Mouse (Mus musculus): Measurements from ENCODE around the gene Gramd2. TPM values are rescaled to one million over a fixed set of nuclear protein-coding genes. Genes with fewer than 3 reads are reported as not detected.
A peak's percentile ranks its signal among the peaks of the same experiment; 100 is the strongest.

The Gramd2 gene
- polyA plus RNA-seq, 1 experiment from 2014 or later, result 0.18 TPM

DNA sequence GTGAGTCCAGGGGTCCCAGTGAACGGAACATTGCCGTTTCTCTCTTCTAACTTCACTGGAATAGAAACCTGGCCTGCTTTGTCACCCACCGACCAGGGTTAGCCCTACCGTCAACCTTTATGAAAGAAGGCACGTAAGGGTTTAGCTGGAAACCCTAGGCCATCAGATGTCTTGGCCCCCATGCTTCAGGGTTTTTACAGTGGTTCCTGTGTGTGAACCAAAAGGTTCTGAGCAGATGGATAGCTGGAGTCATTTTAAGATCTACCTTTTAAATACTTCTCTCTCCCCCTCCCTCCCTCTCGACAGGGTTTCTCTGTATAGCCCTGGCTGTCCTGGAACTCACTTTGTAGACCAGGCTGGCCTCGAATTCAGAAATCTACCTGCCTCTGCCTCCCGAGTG lies 13.9 kb upstream of the Gramd2 start:
- H3K4me3 ChIP-seq (ENCODE audit: low read depth, low read length), result no peak overlapping the region
- H3K36me3 ChIP-seq (ENCODE audit: control insufficient read depth, insufficient read depth, low read length), result peaks cover 43% of the 10 kb centered on the region
- no peak overlapping the region for H3K27ac ChIP-seq (ENCODE audit: low read depth, low read length)
- H3K27me3 ChIP-seq (ENCODE audit: control insufficient read depth, insufficient read depth, low read length), result no peaks in the 10 kb centered on the region
- no peaks in the 10 kb centered on the region for H3K9me3 ChIP-seq (ENCODE audit: control insufficient read depth, low read length)
- ATAC-seq (ENCODE audit: low FRiP score) (no peak), DNase-seq (ENCODE audit: low spot score, missing footprints) (peak; percentile 54)
- 90% methylated on average over 8 of the region's 8 CpGs for WGBS
- no peak overlapping the region for H3K9ac ChIP-seq (ENCODE audit: low read length)
- H3K4me1 ChIP-seq (ENCODE audit: control insufficient read depth, insufficient read depth, low read length), result peaks cover 11% of the 10 kb centered on the region
- H3K4me2 ChIP-seq, result no peak overlapping the region

DNA sequence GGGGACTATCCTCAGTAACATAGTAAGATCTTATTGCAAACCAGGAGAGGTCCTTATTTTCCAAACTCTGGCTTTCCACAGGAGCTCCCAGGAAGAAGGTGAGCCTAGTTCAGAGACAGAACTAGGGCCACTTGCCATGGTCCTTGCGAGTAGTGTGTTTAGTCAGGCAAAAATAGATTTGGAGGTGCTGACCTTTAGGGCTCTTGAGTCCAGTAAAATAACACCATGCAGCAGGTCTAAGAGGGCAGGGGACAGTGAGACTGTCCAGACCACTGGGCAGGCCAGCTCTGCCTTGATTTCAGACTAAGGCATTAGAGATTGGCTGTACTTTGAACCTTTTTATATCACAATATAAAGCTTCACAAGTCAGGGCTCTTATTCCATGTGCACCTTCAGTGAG lies 13.1 kb upstream of the Gramd2 start:
- no peak overlapping the region for H3K4me3 ChIP-seq (ENCODE audit: low read depth, low read length)
- H3K4me2 ChIP-seq, result no peak overlapping the region
- DNase-seq (ENCODE audit: low spot score, missing footprints) (peak; percentile 76), ATAC-seq (ENCODE audit: low FRiP score) (no peak)
- no peak overlapping the region for H3K27ac ChIP-seq (ENCODE audit: low read depth, low read length)
- 80% methylated on average over 1 of the region's 1 CpGs for WGBS
- no peaks in the 10 kb centered on the region for H3K27me3 ChIP-seq (ENCODE audit: control insufficient read depth, insufficient read depth, low read length)
- peaks cover 41% of the 10 kb centered on the region for H3K36me3 ChIP-seq (ENCODE audit: control insufficient read depth, insufficient read depth, low read length)
- no peaks in the 10 kb centered on the region for H3K9me3 ChIP-seq (ENCODE audit: control insufficient read depth, low read length)
- H3K4me1 ChIP-seq (ENCODE audit: control insufficient read depth, insufficient read depth, low read length), result peaks cover 4% of the 10 kb centered on the region; the same call in 1 of the 2 replicates
- no peak overlapping the region for H3K9ac ChIP-seq (ENCODE audit: low read length)

DNA sequence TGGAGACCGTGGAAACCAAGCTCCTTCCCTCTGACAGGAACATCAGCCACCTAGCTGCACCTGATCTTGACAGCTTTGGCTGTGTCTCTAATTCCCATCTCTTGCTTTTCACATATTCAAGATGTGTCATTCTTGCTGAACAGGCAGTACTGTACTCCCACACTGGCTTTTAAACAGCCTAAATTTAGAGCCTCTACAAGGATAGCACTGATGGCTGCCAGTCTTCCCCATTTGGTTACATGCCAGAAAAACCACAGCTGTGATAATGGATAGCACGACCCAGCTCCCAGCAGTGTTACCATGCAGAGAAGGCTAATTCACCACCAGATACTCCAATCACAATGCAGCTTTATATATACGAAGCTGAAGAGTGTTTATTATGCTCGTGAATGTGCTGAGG lies 12.7 kb upstream of the Gramd2 start:
- Histone ChIP-seq H3K9me3 (ENCODE audit: control insufficient read depth, low read length) (no peaks in the 10 kb centered on the region), H3K9ac (ENCODE audit: low read length) (no peak overlapping the region), H3K4me1 (ENCODE audit: control insufficient read depth, insufficient read depth, low read length) (peaks cover 4% of the 10 kb centered on the region; the same call in 1 of the 2 replicates), H3K27ac (ENCODE audit: low read depth, low read length) (no peak overlapping the region), H3K27me3 (ENCODE audit: control insufficient read depth, insufficient read depth, low read length) (no peaks in the 10 kb centered on the region), H3K36me3 (ENCODE audit: control insufficient read depth, insufficient read depth, low read length) (peaks cover 43% of the 10 kb centered on the region), H3K4me3 (ENCODE audit: low read depth, low read length) (no peak overlapping the region), H3K4me2 (no peak overlapping the region)
- DNase-seq (ENCODE audit: low spot score, missing footprints) (peak; percentile 61), ATAC-seq (ENCODE audit: low FRiP score) (no peak)
- 92% methylated on average over 4 of the region's 4 CpGs for WGBS

- Histone ChIP-seq H3K27me3 (ENCODE audit: control insufficient read depth, insufficient read depth, low read length) (no peaks in the 10 kb centered on the region), H3K36me3 (ENCODE audit: control insufficient read depth, insufficient read depth, low read length) (peaks cover 48% of the 10 kb centered on the region), H3K4me2 (no peak overlapping the region), H3K9ac (ENCODE audit: low read length) (no peak overlapping the region), H3K4me1 (ENCODE audit: control insufficient read depth, insufficient read depth, low read length) (peaks cover 4% of the 10 kb centered on the region; the same call in 1 of the 2 replicates), H3K9me3 (ENCODE audit: control insufficient read depth, low read length) (no peaks in the 10 kb centered on the region), H3K27ac (ENCODE audit: low read depth, low read length) (no peak overlapping the region), H3K4me3 (ENCODE audit: low read depth, low read length) (no peak overlapping the region)
- WGBS, result 88% methylated on average over 6 of the region's 6 CpGs
- no peak for ATAC-seq (ENCODE audit: low FRiP score)
- DNase-seq (ENCODE audit: low spot score, missing footprints), result no peak
Measured at GRCm38 (mm10) chr9:59667904-59668303, 12.0 kb upstream of the Gramd2 start.

DNA sequence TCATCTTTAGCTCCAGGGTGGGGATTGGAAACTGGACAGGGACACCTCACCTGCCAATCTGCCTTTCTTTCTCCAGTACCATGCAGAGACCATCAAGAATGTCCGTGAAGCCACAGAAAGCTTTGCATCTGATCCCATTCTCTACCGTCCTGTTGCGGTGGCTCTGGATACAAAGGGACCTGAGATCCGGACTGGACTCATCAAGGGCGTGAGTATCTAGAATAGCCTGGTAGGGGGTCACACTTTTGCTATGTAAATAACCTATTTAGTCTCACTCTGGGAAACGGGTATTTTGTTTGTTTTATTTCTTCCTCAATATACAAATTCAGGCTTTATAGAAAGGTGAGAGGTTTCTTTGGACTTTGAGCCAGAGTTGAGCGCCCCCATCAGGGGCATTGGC lies 11.5 kb upstream of the Gramd2 start:
- Histone ChIP-seq H3K9ac (ENCODE audit: low read length) (no peak overlapping the region), H3K9me3 (ENCODE audit: control insufficient read depth, low read length) (no peaks in the 10 kb centered on the region), H3K4me1 (ENCODE audit: control insufficient read depth, insufficient read depth, low read length) (0 out of 2 replicates have a peak, but pooled peaks cover 4% of the 10 kb centered on the region), H3K4me2 (no peak overlapping the region), H3K36me3 (ENCODE audit: control insufficient read depth, insufficient read depth, low read length) (peaks cover 53% of the 10 kb centered on the region), H3K4me3 (ENCODE audit: low read depth, low read length) (no peak overlapping the region), H3K27ac (ENCODE audit: low read depth, low read length) (no peak overlapping the region), H3K27me3 (ENCODE audit: control insufficient read depth, insufficient read depth, low read length) (no peaks in the 10 kb centered on the region)
- DNase-seq (ENCODE audit: low spot score, missing footprints) (peak; percentile 67), ATAC-seq (ENCODE audit: low FRiP score) (no peak)
- WGBS, result 75% methylated on average over 7 of the region's 7 CpGs

DNA sequence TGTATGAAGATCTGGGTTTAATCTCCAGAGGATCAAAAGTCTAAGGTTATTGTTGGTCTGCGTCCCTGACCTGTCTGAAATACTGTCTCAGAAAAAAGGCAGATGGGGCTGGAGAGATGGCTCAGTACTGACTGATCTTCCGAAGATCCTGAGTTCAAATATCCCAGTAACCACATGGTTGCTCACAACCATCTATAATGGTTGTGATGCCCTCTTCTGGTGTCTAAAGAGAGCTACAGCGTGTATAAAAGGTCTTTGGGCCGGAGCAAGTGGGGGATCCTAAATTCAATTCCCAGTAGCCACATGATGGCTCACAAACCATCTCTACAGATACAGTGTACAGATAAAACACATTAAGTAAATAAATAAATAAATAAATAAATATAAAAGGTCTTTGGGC lies 10.8 kb upstream of the Gramd2 start:
- no peak overlapping the region for H3K9ac ChIP-seq (ENCODE audit: low read length)
- no peaks in the 10 kb centered on the region for H3K9me3 ChIP-seq (ENCODE audit: control insufficient read depth, low read length)
- DNase-seq (ENCODE audit: low spot score, missing footprints) (peak; percentile 79), ATAC-seq (ENCODE audit: low FRiP score) (no peak)
- H3K4me3 ChIP-seq (ENCODE audit: low read depth, low read length), result no peak overlapping the region
- 80% methylated on average over 4 of the region's 4 CpGs for WGBS
- peaks cover 55% of the 10 kb centered on the region for H3K36me3 ChIP-seq (ENCODE audit: control insufficient read depth, insufficient read depth, low read length)
- no peak overlapping the region for H3K4me2 ChIP-seq
- H3K4me1 ChIP-seq (ENCODE audit: control insufficient read depth, insufficient read depth, low read length), result no peaks in the 10 kb centered on the region
- H3K27ac ChIP-seq (ENCODE audit: low read depth, low read length), result no peak overlapping the region
- H3K27me3 ChIP-seq (ENCODE audit: control insufficient read depth, insufficient read depth, low read length), result no peaks in the 10 kb centered on the region

DNA sequence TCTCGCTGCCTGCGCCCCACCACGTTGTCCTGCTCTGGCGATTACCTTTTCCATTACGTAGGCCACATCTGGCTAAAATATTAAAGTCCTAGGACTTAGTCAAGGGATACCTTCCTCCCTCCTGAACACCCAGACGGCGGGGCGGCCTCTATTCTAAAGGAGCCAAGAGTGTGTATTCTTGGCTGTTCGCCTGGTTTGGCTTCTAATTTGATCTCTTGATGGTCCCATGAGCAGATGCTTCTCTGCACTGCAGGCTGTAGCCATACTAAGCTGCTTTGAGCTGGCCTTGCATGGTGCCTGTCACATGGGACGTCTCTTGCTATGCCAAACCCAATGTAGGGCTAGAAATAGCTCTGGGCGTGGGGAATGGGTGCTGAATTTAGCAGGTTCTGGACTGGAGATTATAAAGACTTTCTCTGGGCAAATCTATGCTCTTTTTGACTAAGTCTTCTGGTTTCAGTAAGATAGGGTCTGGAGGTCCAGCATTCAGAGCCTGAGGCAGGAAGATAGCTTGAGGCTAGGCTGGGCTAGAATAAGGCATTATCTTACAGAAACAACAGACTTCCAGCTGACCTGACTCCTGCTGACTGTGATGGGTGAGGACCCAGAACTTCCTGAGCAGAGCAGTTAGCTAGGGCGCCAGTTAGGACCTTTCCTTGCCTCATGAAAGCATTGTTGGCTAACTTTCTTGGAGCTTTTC lies 7.6 kb upstream of the Gramd2 start:
- no peak overlapping the region for H3K9ac ChIP-seq (ENCODE audit: low read length)
- no peak overlapping the region for H3K4me3 ChIP-seq (ENCODE audit: low read depth, low read length)
- DNase-seq (ENCODE audit: low spot score, missing footprints), result no peak
- peaks cover 60% of the 10 kb centered on the region for H3K36me3 ChIP-seq (ENCODE audit: control insufficient read depth, insufficient read depth, low read length)
- no peak overlapping the region for H3K4me2 ChIP-seq
- H3K4me1 ChIP-seq (ENCODE audit: control insufficient read depth, insufficient read depth, low read length), result no peaks in the 10 kb centered on the region
- H3K9me3 ChIP-seq (ENCODE audit: control insufficient read depth, low read length), result no peaks in the 10 kb centered on the region
- H3K27ac ChIP-seq (ENCODE audit: low read depth, low read length), result no peak overlapping the region
- no peaks in the 10 kb centered on the region for H3K27me3 ChIP-seq (ENCODE audit: control insufficient read depth, insufficient read depth, low read length)
- no peak for ATAC-seq (ENCODE audit: low FRiP score)
- WGBS, result 89% methylated on average over 12 of the region's 12 CpGs

- Histone ChIP-seq H3K36me3 (ENCODE audit: control insufficient read depth, insufficient read depth, low read length) (peaks cover 60% of the 10 kb centered on the region), H3K9me3 (ENCODE audit: control insufficient read depth, low read length) (no peaks in the 10 kb centered on the region), H3K4me3 (ENCODE audit: low read depth, low read length) (no peak overlapping the region), H3K4me1 (ENCODE audit: control insufficient read depth, insufficient read depth, low read length) (no peaks in the 10 kb centered on the region), H3K4me2 (no peak overlapping the region), H3K9ac (ENCODE audit: low read length) (no peak overlapping the region), H3K27ac (ENCODE audit: low read depth, low read length) (no peak overlapping the region), H3K27me3 (ENCODE audit: control insufficient read depth, insufficient read depth, low read length) (no peaks in the 10 kb centered on the region)
- DNase-seq (ENCODE audit: low spot score, missing footprints), result no peak
- ATAC-seq (ENCODE audit: low FRiP score), result no peak
- WGBS, result 85% methylated on average over 2 of the region's 2 CpGs
Measured at GRCm38 (mm10) chr9:59673427-59673826, 6.5 kb upstream of the Gramd2 start.

DNA sequence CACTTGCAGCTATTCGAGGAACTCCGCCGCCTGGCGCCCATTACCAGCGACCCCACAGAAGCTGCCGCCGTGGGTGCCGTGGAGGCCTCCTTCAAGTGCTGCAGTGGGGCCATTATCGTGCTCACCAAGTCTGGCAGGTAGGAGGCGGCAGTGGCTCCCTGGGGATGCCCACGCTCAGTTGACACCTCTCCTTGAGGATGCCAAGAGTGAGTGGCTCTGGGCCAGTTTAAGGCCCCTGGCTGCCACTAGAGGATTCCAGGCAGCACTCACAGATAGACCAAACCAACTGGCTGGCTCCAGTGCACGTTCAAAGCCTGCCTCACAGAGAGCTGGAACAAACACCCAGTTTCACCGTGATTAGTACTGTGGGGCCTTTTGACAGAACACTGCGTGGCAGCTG lies 4.3 kb upstream of the Gramd2 start:
- H3K27me3 ChIP-seq (ENCODE audit: control insufficient read depth, insufficient read depth, low read length), result peaks cover 4% of the 10 kb centered on the region
- 89% methylated on average over 14 of the region's 14 CpGs for WGBS
- ATAC-seq (ENCODE audit: low FRiP score) (no peak), DNase-seq (ENCODE audit: low spot score, missing footprints) (no peak)
- H3K9me3 ChIP-seq (ENCODE audit: control insufficient read depth, low read length), result no peaks in the 10 kb centered on the region
- H3K9ac ChIP-seq (ENCODE audit: low read length), result no peak overlapping the region
- H3K36me3 ChIP-seq (ENCODE audit: control insufficient read depth, insufficient read depth, low read length), result peaks cover 56% of the 10 kb centered on the region
- no peak overlapping the region for H3K27ac ChIP-seq (ENCODE audit: low read depth, low read length)
- H3K4me3 ChIP-seq (ENCODE audit: low read depth, low read length), result no peak overlapping the region
- H3K4me1 ChIP-seq (ENCODE audit: control insufficient read depth, insufficient read depth, low read length), result peaks cover 6% of the 10 kb centered on the region
- no peak overlapping the region for H3K4me2 ChIP-seq
